Mouse (Mus musculus) mouse trophoblast stem cell (cell line): Measurements from ENCODE around the gene Zfp704.
"Not testable (repeated sequence)": the region's sequence is repeated elsewhere in the genome, so short reads cannot be mapped to it uniquely, and the experiment has no call there.

Experiments used
- in situ Hi-C, 2 experiments: fragments of 300-500 bp; cut with MseI, MboI; formaldehyde crosslinking; loops; 2 replicates in 1 of 2; 3 replicates in 1 of 2; pipeline ENCODE4 v1.15.1; 2025

The Zfp704 gene

GRCm38 (mm10) chr3:9599738-9600410 is 10.0 kb downstream of the Zfp704 start:
- in situ Hi-C loops: loop anchor here in 1 of 2 experiments (10.0 kb wide), 1 partner anchor 195 kb away; no protein-coding TSS in a partner anchor

GRCm38 (mm10) chr3:9598061-9598460 is 11.8 kb downstream of the Zfp704 start:
- in situ Hi-C loops: no loop called here

- in situ Hi-C loops: no loop called here
These were observed 15.4 kb downstream of the Zfp704 start for GRCm38 (mm10) chr3:9594457-9594856.

- in situ Hi-C loops: no loop called here
These were observed 16.1 kb downstream of the Zfp704 start for GRCm38 (mm10) chr3:9593832-9594231.

- in situ Hi-C loops: no loop called here
These were observed 18.3 kb downstream of the Zfp704 start for GRCm38 (mm10) chr3:9591416-9592110.

- in situ Hi-C loops: no loop called here
These were observed 21.2 kb downstream of the Zfp704 start for GRCm38 (mm10) chr3:9588635-9589034.

GRCm38 (mm10) chr3:9587304-9587703 is 22.6 kb downstream of the Zfp704 start:
- in situ Hi-C loops: no loop called here

GRCm38 (mm10) chr3:9583516-9583915 is 26.4 kb downstream of the Zfp704 start:
- in situ Hi-C loops: no loop called here

GRCm38 (mm10) chr3:9580952-9581798 is 28.7 kb downstream of the Zfp704 start:
- in situ Hi-C loops: no loop called here

- in situ Hi-C loops: no loop called here
These were observed 29.8 kb downstream of the Zfp704 start for GRCm38 (mm10) chr3:9580102-9580501.

GRCm38 (mm10) chr3:9579028-9579643 is 30.7 kb downstream of the Zfp704 start:
- in situ Hi-C loops: no loop called here

- in situ Hi-C loops: no loop called here
These were observed 33.0 kb downstream of the Zfp704 start for GRCm38 (mm10) chr3:9576872-9577271.

GRCm38 (mm10) chr3:9574305-9574704 is 35.6 kb downstream of the Zfp704 start:
- in situ Hi-C loops: no loop called here

- in situ Hi-C loops: no loop called here
These were observed 36.3 kb downstream of the Zfp704 start for GRCm38 (mm10) chr3:9573581-9573980.

- in situ Hi-C loops: no loop called here
These were observed 37.6 kb downstream of the Zfp704 start for GRCm38 (mm10) chr3:9572261-9572660.

GRCm38 (mm10) chr3:9570782-9571181 is 39.1 kb downstream of the Zfp704 start:
- in situ Hi-C loops: no loop called here

- in situ Hi-C loops: not testable (repeated sequence)
These were observed 40.2 kb downstream of the Zfp704 start for GRCm38 (mm10) chr3:9569706-9570105.

- in situ Hi-C loops: no loop called here
These were observed 41.2 kb downstream of the Zfp704 start for GRCm38 (mm10) chr3:9568565-9569228.

- in situ Hi-C loops: no loop called here
These were observed 41.9 kb downstream of the Zfp704 start for GRCm38 (mm10) chr3:9567948-9568347.

GRCm38 (mm10) chr3:9566831-9567230 is 43.1 kb downstream of the Zfp704 start:
- in situ Hi-C loops: no loop called here

- in situ Hi-C loops: no loop called here
These were observed 46.3 kb downstream of the Zfp704 start for GRCm38 (mm10) chr3:9563562-9563961.
